Mouse (Mus musculus): Measurements from ENCODE around the gene Cdipt. TPM values are rescaled to one million over a fixed set of nuclear protein-coding genes. Genes with fewer than 3 reads are reported as not detected.
A peak's percentile ranks its signal among the peaks of the same experiment; 100 is the strongest.

Cdipt gene
- polyA plus RNA-seq, 1 experiment from 2014 or later: 63.0 TPM

- no peaks in the 10 kb centered on the region for H3K27me3 ChIP-seq (ENCODE audit: control insufficient read depth, insufficient read depth, low read length)
- H3K4me2 ChIP-seq: peak overlapping the region; percentile 11; the same call in 1 of the 2 replicates
- H3K9me3 ChIP-seq (replicated peaks; ENCODE audit: control insufficient read depth, low read length): no peaks in the 10 kb centered on the region
- peaks cover 50% of the 10 kb centered on the region for H3K4me1 ChIP-seq (ENCODE audit: control insufficient read depth, insufficient read depth, low read length)
- no peak overlapping the region for H3K4me3 ChIP-seq (ENCODE audit: low read depth, low read length)
- H3K9ac ChIP-seq (ENCODE audit: low read depth, low read length): peak overlapping the region; percentile 0; the same call in 1 of the 2 replicates
- no peak for ATAC-seq (replicated peaks; ENCODE audit: insufficient number of reproducible peaks, low FRiP score, low TSS enrichment)
- 74% methylated on average over 15 of the region's 15 CpGs for WGBS (ENCODE audit: insufficient replicate concordance)
- no peak overlapping the region for H3K27ac ChIP-seq (ENCODE audit: low read depth, low read length)
- H3K36me3 ChIP-seq (ENCODE audit: control insufficient read depth, insufficient read depth, low read length): peaks cover 18% of the 10 kb centered on the region
Measured at GRCm38 (mm10) chr7:127018416-127019305, 42.9 kb downstream of the Cdipt start.

- 77% methylated on average over 14 of the region's 14 CpGs for WGBS (ENCODE audit: insufficient replicate concordance)
- Histone ChIP-seq H3K9ac (ENCODE audit: low read depth, low read length) (no peak overlapping the region), H3K27ac (ENCODE audit: low read depth, low read length) (no peak overlapping the region), H3K36me3 (ENCODE audit: control insufficient read depth, insufficient read depth, low read length) (peaks cover 20% of the 10 kb centered on the region), H3K27me3 (ENCODE audit: control insufficient read depth, insufficient read depth, low read length) (no peaks in the 10 kb centered on the region), H3K9me3 (replicated peaks; ENCODE audit: control insufficient read depth, low read length) (no peaks in the 10 kb centered on the region), H3K4me3 (ENCODE audit: low read depth, low read length) (peak overlapping the region; percentile 45; the same call in 1 of the 2 replicates), H3K4me1 (ENCODE audit: control insufficient read depth, insufficient read depth, low read length) (peaks cover 54% of the 10 kb centered on the region), H3K4me2 (peak overlapping the region; percentile 77)
- no peak for ATAC-seq (replicated peaks; ENCODE audit: insufficient number of reproducible peaks, low FRiP score, low TSS enrichment)
Measured at GRCm38 (mm10) chr7:127019306-127019960, 43.7 kb downstream of the Cdipt start.

GRCm38 (mm10) chr7:127020031-127020430 lies 44.3 kb downstream of the Cdipt start:
- peak overlapping the region; percentile 77 for H3K4me2 ChIP-seq
- H3K4me1 ChIP-seq (ENCODE audit: control insufficient read depth, insufficient read depth, low read length): peaks cover 53% of the 10 kb centered on the region
- H3K4me3 ChIP-seq (ENCODE audit: low read depth, low read length): peak overlapping the region; percentile 45; the same call in 1 of the 2 replicates
- no peaks in the 10 kb centered on the region for H3K9me3 ChIP-seq (replicated peaks; ENCODE audit: control insufficient read depth, low read length)
- 68% methylated on average over 3 of the region's 3 CpGs for WGBS (ENCODE audit: insufficient replicate concordance)
- peaks cover 19% of the 10 kb centered on the region for H3K36me3 ChIP-seq (ENCODE audit: control insufficient read depth, insufficient read depth, low read length)
- no peaks in the 10 kb centered on the region for H3K27me3 ChIP-seq (ENCODE audit: control insufficient read depth, insufficient read depth, low read length)
- H3K27ac ChIP-seq (ENCODE audit: low read depth, low read length): no peak overlapping the region
- peak overlapping the region; percentile 72; the same call in 1 of the 2 replicates for H3K9ac ChIP-seq (ENCODE audit: low read depth, low read length)
- no peak for ATAC-seq (replicated peaks; ENCODE audit: insufficient number of reproducible peaks, low FRiP score, low TSS enrichment)

GRCm38 (mm10) chr7:127020491-127020890 lies 44.8 kb downstream of the Cdipt start:
- H3K27ac ChIP-seq (ENCODE audit: low read depth, low read length): no peak overlapping the region
- peak overlapping the region; percentile 72 for H3K9ac ChIP-seq (ENCODE audit: low read depth, low read length)
- peak overlapping the region; percentile 77 for H3K4me2 ChIP-seq
- peak overlapping the region; percentile 45 for H3K4me3 ChIP-seq (ENCODE audit: low read depth, low read length)
- no peak for ATAC-seq (replicated peaks; ENCODE audit: insufficient number of reproducible peaks, low FRiP score, low TSS enrichment)
- peaks cover 17% of the 10 kb centered on the region for H3K36me3 ChIP-seq (ENCODE audit: control insufficient read depth, insufficient read depth, low read length)
- peaks cover 50% of the 10 kb centered on the region for H3K4me1 ChIP-seq (ENCODE audit: control insufficient read depth, insufficient read depth, low read length)
- 41% methylated on average over 5 of the region's 5 CpGs for WGBS (ENCODE audit: insufficient replicate concordance)
- H3K27me3 ChIP-seq (ENCODE audit: control insufficient read depth, insufficient read depth, low read length): no peaks in the 10 kb centered on the region
- H3K9me3 ChIP-seq (replicated peaks; ENCODE audit: control insufficient read depth, low read length): no peaks in the 10 kb centered on the region

GRCm38 (mm10) chr7:127020901-127021562 lies 45.3 kb downstream of the Cdipt start, which contains the start of the genes Gm42742 and Prrt2:
TSS of gene Gm42742 (minus strand) at chr7:127021097.
TSS of gene Prrt2 (minus strand) at chr7:127021211.
- no peaks in the 10 kb centered on the region for H3K27me3 ChIP-seq (ENCODE audit: control insufficient read depth, insufficient read depth, low read length)
- H3K9ac ChIP-seq (ENCODE audit: low read depth, low read length): peak within 1 kb of the TSS; percentile 72
- peak within 1 kb of the TSS; percentile 77 for H3K4me2 ChIP-seq
- H3K9me3 ChIP-seq (replicated peaks; ENCODE audit: control insufficient read depth, low read length): no peaks in the 10 kb centered on the region
- H3K36me3 ChIP-seq (ENCODE audit: control insufficient read depth, insufficient read depth, low read length): peaks cover 17% of the 10 kb centered on the region
- H3K27ac ChIP-seq (ENCODE audit: low read depth, low read length): no peak within 1 kb of the TSS; the same call in none of the 2 replicates
- no peak for ATAC-seq (replicated peaks; ENCODE audit: insufficient number of reproducible peaks, low FRiP score, low TSS enrichment)
- H3K4me1 ChIP-seq (ENCODE audit: control insufficient read depth, insufficient read depth, low read length): peaks cover 45% of the 10 kb centered on the region
- WGBS (ENCODE audit: insufficient replicate concordance): 3% methylated on average over 31 of the region's 37 CpGs
- H3K4me3 ChIP-seq (ENCODE audit: low read depth, low read length): peak within 1 kb of the TSS; percentile 45

GRCm38 (mm10) chr7:127021563-127022527 lies 46.1 kb downstream of the Cdipt start:
- peak overlapping the region; percentile 77 for H3K4me2 ChIP-seq
- H3K9me3 ChIP-seq (replicated peaks; ENCODE audit: control insufficient read depth, low read length): no peaks in the 10 kb centered on the region
- H3K27ac ChIP-seq (ENCODE audit: low read depth, low read length): no peak overlapping the region; the same call in none of the 2 replicates
- ATAC-seq (replicated peaks; ENCODE audit: insufficient number of reproducible peaks, low FRiP score, low TSS enrichment): no peak
- no peaks in the 10 kb centered on the region for H3K27me3 ChIP-seq (ENCODE audit: control insufficient read depth, insufficient read depth, low read length)
- peaks cover 17% of the 10 kb centered on the region for H3K36me3 ChIP-seq (ENCODE audit: control insufficient read depth, insufficient read depth, low read length)
- peaks cover 44% of the 10 kb centered on the region for H3K4me1 ChIP-seq (ENCODE audit: control insufficient read depth, insufficient read depth, low read length)
- H3K4me3 ChIP-seq (ENCODE audit: low read depth, low read length): peak overlapping the region; percentile 45
- H3K9ac ChIP-seq (ENCODE audit: low read depth, low read length): peak overlapping the region; percentile 72
- 44% methylated on average over 5 of the region's 5 CpGs for WGBS (ENCODE audit: insufficient replicate concordance)

- Histone ChIP-seq H3K4me2 (peak overlapping the region; percentile 96), H3K36me3 (ENCODE audit: control insufficient read depth, insufficient read depth, low read length) (peaks cover 17% of the 10 kb centered on the region), H3K9me3 (replicated peaks; ENCODE audit: control insufficient read depth, low read length) (no peaks in the 10 kb centered on the region), H3K4me3 (ENCODE audit: low read depth, low read length) (no peak overlapping the region), H3K4me1 (ENCODE audit: control insufficient read depth, insufficient read depth, low read length) (peaks cover 46% of the 10 kb centered on the region), H3K27ac (ENCODE audit: low read depth, low read length) (no peak overlapping the region), H3K9ac (ENCODE audit: low read depth, low read length) (peak overlapping the region; percentile 97), H3K27me3 (ENCODE audit: control insufficient read depth, insufficient read depth, low read length) (no peaks in the 10 kb centered on the region)
- 87% methylated on average over 7 of the region's 7 CpGs for WGBS (ENCODE audit: insufficient replicate concordance)
- ATAC-seq (replicated peaks; ENCODE audit: insufficient number of reproducible peaks, low FRiP score, low TSS enrichment): no peak
Measured at GRCm38 (mm10) chr7:127022528-127023271, 47.0 kb downstream of the Cdipt start.

Data from heart, embryonic 11.5 days (tissue).